Mouse (Mus musculus): ENCODE measurements around the gene Ccl21b. TPM values are rescaled to one million over a fixed set of nuclear protein-coding genes. Genes with fewer than 3 reads are reported as not detected.
"Not testable (repeated sequence)": the region's sequence is repeated elsewhere in the genome, so short reads cannot be mapped to it uniquely, and the experiment has no call there.

Gene Ccl21b
- polyA plus RNA-seq (2012; rRNA removed): not detected in 2 replicates

- DNase-seq (ENCODE audit: low read depth): not testable (repeated sequence)
These were observed at the start of gene Ccl21b for GRCm38 (mm10) chr4:42255467-42255866. TSS of gene Ccl21b (plus strand) at chr4:42255767.

DNA sequence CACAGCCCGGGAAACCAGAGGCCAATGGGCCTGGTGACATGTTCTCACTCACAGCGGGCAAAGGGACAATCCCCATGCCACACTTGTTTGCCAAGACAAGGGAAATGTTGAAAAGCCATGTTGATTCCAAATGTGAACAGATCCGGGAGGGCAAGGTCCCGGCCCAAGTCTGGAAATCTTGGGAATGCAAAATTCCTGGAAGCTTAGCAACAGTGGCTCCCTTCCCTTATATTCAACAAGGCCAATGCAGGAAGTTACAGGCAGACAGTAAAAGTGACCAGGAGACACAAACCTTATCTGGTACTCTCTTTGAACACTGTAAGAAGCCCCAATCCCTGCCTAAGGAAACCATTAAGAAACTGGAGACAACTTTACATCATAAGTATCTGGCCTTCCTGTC, 15.2 kb upstream of the Ccl21b start, which contains the start of gene Gm10600:
Gene Gm10600, plus strand, starts transcription at position 301 of the 400 bp plus-strand sequence.
- DNase-seq (ENCODE audit: low read depth): not testable (repeated sequence)

- DNase-seq (ENCODE audit: low read depth): not testable (repeated sequence)
These were observed 38.4 kb downstream of the Ccl21b start, which contains the start of gene Gm21953 for GRCm38 (mm10) chr4:42293967-42294366. TSS of gene Gm21953 (plus strand) at chr4:42294267.

Other genes starting within 250 kb of the Ccl21b start
- 1.5 TPM in 2 replicates for gene Gm21093, start 221.0 kb upstream of the Ccl21b start, polyA plus RNA-seq (2012; rRNA removed)
- gene Gm3893, start 164.6 kb upstream of the Ccl21b start, polyA plus RNA-seq (2012; rRNA removed): not detected in 2 replicates
- gene Gm13304, start 140.9 kb upstream of the Ccl21b start, polyA plus RNA-seq (2012; rRNA removed): not detected in 2 replicates
- 1.2 and 2.1 TPM in 2 replicates for gene Gm13306, start 102.3 kb upstream of the Ccl21b start, polyA plus RNA-seq (2012; rRNA removed)
- 0.14 and 0.18 TPM in 2 replicates for gene Gm13305, start 87.2 kb upstream of the Ccl21b start, polyA plus RNA-seq (2012; rRNA removed)
- not detected in 2 replicates for gene Gm10600, start 15.1 kb upstream of the Ccl21b start, polyA plus RNA-seq (2012; rRNA removed)
- gene Gm21953, start 38.5 kb downstream of the Ccl21b start, polyA plus RNA-seq (2012; rRNA removed): not detected in 2 replicates
- gene Fam205a3, start 62.6 kb downstream of the Ccl21b start, polyA plus RNA-seq (2012; rRNA removed): 1.1 TPM in 1 of 2 replicates, not detected in the other
- not detected in 2 replicates for gene Gm21586, start 183.6 kb downstream of the Ccl21b start, polyA plus RNA-seq (2012; rRNA removed)
- 0.58 and 0.96 TPM in 2 replicates for gene Gm2163, start 211.0 kb downstream of the Ccl21b start, polyA plus RNA-seq (2012; rRNA removed)

Data from brain, embryonic 14.5 days (tissue).